Mouse (Mus musculus) hindbrain, embryonic 13.5 days (tissue): ENCODE measurements at regions not wholly inside any gene's neighbourhood (a gene's known extent, or its start where the extent isn't known, plus 50 kb on each side); places are given as distances from the start of the nearest gene placed in this dataset. TPM values are rescaled to one million over a fixed set of nuclear protein-coding genes. Genes with fewer than 3 reads are reported as not detected.

ENCODE experiments used
- ATAC-seq: fragments of 200-750 bp; cut with Nextera tagmentation; 2 replicates; pipeline ENCODE4 v1.8.0; 2017; ENCODE audit warnings: moderate TSS enrichment; ENCODE audit not compliant: low FRiP score
- H3K27ac ChIP-seq: fragments of 300-500 bp; sonication (generic); 2 replicates; pipeline ENCODE4 v1.5.1; 2015; ENCODE audit warnings: inconsistent platforms, mild to moderate bottlenecking, moderate library complexity
- H3K27me3 ChIP-seq: fragments of 300-500 bp; sonication (generic); 2 replicates; pipeline ENCODE4 v1.6.1; 2015; ENCODE audit warnings: mild to moderate bottlenecking, inconsistent platforms
- H3K36me3 ChIP-seq: fragments of 300-500 bp; sonication (generic); 2 replicates; pipeline ENCODE4 v1.6.1; 2015; ENCODE audit warnings: mild to moderate bottlenecking, inconsistent platforms
- H3K4me1 ChIP-seq: fragments of 300-500 bp; sonication (generic); replicated peaks from 2 replicates; pipeline ENCODE4 v1.6.1; 2015; ENCODE audit warnings: inconsistent platforms
- H3K4me2 ChIP-seq: fragments of 300-500 bp; sonication (generic); 2 replicates; pipeline ENCODE4 v1.6.1; 2015; ENCODE audit warnings: inconsistent platforms, mild to moderate bottlenecking, moderate library complexity
- H3K4me3 ChIP-seq: fragments of 300-500 bp; sonication (generic); 2 replicates; pipeline ENCODE4 v1.5.1; 2015; ENCODE audit warnings: mild to moderate bottlenecking, inconsistent platforms
- H3K9ac ChIP-seq: fragments of 300-500 bp; sonication (generic); 2 replicates; pipeline ENCODE4 v1.6.1; 2015; ENCODE audit warnings: mild to moderate bottlenecking, inconsistent platforms
- H3K9me3 ChIP-seq: fragments of 300-500 bp; sonication (generic); 2 replicates; pipeline ENCODE4 v1.6.1; 2016; ENCODE audit warnings: inconsistent platforms
- WGBS: fragments of 180-500 bp; shearing (Covaris S2); methylation state at CpG from one replicate; pipeline ENCODE4 v1.1.7; 2015; 5-methylcytosine and 5-hydroxymethylcytosine counted together
- microRNA-seq: library from miRNA; unstranded; fragments of <30 nt; microRNA quantifications from one replicate; pipeline ENCODE4, GENCODE M21; 2016

DNA sequence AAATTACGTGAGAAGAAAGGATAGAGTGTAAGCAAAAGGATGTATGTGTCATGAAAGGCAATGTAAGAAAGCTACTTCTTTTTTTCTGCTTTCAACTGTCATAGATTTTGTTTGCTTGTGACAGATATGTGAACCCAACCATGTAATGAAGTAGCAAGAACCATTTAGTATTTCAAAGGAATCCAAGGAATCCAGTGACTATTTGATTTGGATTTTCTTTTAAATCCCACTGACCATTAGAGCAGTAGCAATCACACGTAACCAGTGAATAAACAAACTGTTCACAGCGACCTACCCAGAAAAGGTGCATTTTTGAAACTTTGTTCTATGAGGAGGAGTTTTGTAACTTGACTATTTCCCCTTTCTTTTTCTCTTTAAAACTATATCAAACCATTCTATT is 981.2 kb upstream of the Luzp2 start:
- no peaks in the 10 kb centered on the region for H3K4me1 ChIP-seq
- no peak overlapping the region for H3K4me2 ChIP-seq
- no peak overlapping the region for H3K27ac ChIP-seq
- H3K4me3 ChIP-seq: no peak overlapping the region
- WGBS: 75% methylated on average over 3 of the region's 3 CpGs
- no peaks in the 10 kb centered on the region for H3K27me3 ChIP-seq
- no peaks in the 10 kb centered on the region for H3K36me3 ChIP-seq
- H3K9me3 ChIP-seq: no peaks in the 10 kb centered on the region
- no peak overlapping the region for H3K9ac ChIP-seq
- ATAC-seq: no peak

DNA sequence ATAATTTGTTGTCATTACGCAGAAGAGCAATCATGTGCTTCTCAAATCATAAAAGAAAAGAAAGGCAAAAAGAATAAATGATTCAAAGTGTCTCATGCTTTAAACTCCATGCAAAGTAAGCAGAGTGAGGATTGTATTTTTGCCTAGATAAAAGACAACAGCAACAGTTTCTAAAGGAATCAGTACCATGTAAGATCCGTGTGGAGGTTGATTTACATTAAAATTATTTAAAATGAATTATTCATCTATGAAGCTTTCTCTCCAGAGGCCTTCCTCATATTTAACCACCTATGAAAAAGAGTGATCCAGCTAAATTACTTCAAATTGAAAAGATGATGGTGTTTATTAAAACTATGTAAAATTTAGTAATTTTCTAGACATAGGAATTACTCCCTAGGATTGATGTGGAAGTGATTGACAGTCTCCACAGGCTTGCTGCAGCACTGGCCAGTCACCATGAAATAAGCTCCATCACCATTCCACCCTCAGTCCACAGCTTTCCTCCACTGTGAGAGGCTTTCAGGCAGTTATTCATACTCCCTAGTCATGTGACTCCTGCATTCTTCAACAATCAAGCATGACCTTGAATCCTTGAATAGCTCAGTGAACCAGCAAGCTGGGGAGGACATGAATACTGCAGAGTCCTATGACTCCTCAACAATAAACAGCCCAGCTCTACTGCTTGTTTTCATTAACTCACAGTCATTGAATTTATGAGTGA is 962.7 kb upstream of the Luzp2 start:
- no peaks in the 10 kb centered on the region for H3K36me3 ChIP-seq
- no peaks in the 10 kb centered on the region for H3K27me3 ChIP-seq
- peak; percentile 80; the same call in 1 of the 2 replicates for ATAC-seq
- no peak overlapping the region for H3K4me3 ChIP-seq
- WGBS: 50% methylated on average over 2 of the region's 2 CpGs
- no peak overlapping the region for H3K27ac ChIP-seq
- H3K9ac ChIP-seq: no peak overlapping the region
- no peak overlapping the region for H3K4me2 ChIP-seq
- peaks cover 3% of the 10 kb centered on the region for H3K4me1 ChIP-seq
- H3K9me3 ChIP-seq: no peaks in the 10 kb centered on the region

DNA sequence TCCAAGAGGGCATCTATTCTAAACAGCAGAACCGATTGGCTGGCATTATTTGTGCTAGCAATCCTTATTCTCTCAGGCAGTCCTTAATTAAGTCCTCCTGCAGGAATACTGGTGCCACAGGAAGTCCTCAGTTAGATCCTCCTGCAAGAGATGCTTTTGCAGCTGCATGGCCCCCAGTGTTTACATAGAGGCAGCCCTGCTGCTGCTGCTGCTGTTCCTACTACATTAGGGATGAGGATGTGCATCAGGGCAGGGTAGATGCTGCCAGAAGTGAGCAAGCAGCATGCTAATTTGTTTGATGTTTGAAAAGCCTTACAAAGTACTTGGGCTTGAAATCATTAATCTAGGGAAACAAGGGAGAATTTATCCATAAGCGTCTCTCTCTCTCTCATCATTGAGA is 922.3 kb upstream of the Luzp2 start:
- Histone ChIP-seq H3K4me2 (no peak overlapping the region), H3K36me3 (no peaks in the 10 kb centered on the region), H3K9ac (no peak overlapping the region), H3K27ac (no peak overlapping the region), H3K4me1 (0 out of 2 replicates have a peak, but pooled peaks cover 3% of the 10 kb centered on the region), H3K9me3 (no peaks in the 10 kb centered on the region), H3K27me3 (no peaks in the 10 kb centered on the region), H3K4me3 (no peak overlapping the region)
- WGBS: 51% methylated on average over 2 of the region's 2 CpGs
- no peak for ATAC-seq

DNA sequence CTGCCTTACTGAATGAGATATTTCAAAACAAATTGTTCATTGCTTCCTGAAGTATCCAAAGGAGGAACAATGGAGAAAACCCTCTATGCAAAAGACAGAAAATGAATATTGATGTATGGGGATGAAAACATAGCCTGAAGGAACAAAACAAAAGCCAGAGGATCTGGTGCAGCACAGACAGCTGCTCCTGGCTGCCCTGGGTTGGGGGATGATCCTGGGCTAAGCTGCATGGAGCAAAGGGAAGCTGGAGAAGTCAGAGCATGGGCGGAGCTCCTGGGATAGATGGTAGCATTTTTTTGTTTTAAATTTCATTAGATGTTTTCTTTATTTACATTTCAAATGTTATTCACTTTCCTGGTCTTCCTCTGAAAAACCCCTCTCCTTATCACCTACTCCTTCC is 879.6 kb upstream of the Luzp2 start:
- Histone ChIP-seq H3K9me3 (no peaks in the 10 kb centered on the region), H3K4me3 (no peak overlapping the region), H3K36me3 (no peaks in the 10 kb centered on the region), H3K27me3 (no peaks in the 10 kb centered on the region), H3K4me2 (no peak overlapping the region), H3K4me1 (no peaks in the 10 kb centered on the region), H3K9ac (no peak overlapping the region), H3K27ac (no peak overlapping the region)
- no peak for ATAC-seq
- WGBS: 84% methylated on average over 1 of the region's 1 CpGs

DNA sequence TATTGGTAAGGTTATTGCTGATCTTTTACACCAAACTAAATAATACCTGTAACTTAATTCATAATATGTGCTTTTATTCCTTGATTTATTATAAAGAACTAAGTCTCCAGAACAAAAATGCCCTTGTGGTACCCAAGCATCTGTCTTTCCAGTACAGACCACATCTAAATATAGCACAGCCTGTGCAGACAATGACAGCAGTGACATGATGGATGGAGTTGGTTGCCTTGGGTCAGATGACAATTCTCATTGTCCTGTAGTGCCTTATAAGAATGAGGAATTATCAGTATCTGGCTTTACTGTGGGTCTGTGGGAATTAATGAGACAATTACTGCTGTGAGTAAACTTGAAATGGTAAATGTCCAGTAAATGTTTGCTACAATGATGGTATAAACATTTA is 859.8 kb upstream of the Luzp2 start:
- Histone ChIP-seq H3K27me3 (no peaks in the 10 kb centered on the region), H3K9ac (no peak overlapping the region), H3K9me3 (no peaks in the 10 kb centered on the region), H3K4me3 (no peak overlapping the region), H3K36me3 (no peaks in the 10 kb centered on the region), H3K4me2 (no peak overlapping the region), H3K27ac (no peak overlapping the region), H3K4me1 (no peaks in the 10 kb centered on the region)
- ATAC-seq: no peak

DNA sequence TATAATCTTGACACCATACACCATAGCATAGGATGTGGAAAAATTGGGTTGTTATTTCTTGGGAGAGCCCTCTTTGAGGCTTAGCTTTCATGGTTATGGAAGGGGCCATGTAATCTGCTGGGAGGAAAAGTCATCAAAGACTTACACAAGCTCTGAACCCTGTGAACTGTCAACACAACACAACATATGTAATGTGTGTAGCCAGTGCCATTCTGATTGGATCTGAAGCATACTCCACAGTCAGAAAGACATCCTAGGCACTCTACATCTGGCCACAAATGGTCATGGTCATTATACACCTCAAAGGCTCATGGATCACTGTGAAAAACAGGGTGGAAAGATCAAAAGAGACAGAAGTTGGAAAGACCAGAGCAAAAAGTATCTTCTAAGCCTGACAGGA is 839.3 kb upstream of the Luzp2 start:
- no peak for ATAC-seq
- Histone ChIP-seq H3K9ac (no peak overlapping the region), H3K4me2 (no peak overlapping the region), H3K9me3 (no peaks in the 10 kb centered on the region), H3K36me3 (no peaks in the 10 kb centered on the region), H3K27me3 (no peaks in the 10 kb centered on the region), H3K27ac (no peak overlapping the region), H3K4me3 (no peak overlapping the region), H3K4me1 (no peaks in the 10 kb centered on the region)

DNA sequence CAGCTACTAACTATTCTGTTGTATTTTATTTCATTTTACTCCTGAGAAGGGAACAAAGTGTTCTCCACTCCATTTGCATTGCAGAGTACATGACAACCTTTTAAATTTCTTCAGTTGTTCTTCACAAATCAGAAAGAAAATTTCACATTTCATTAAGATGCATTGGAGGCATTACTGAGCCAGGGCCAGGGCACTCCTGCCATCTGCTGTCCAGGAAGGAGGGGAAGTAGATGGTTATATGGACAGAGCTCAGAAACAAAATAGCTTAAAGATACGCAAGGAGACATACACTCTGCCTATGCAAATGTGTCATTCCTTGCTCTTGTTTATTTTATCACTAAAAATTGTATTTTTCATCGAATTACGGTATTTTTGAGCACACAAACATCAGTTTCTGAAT is 826.6 kb upstream of the Luzp2 start:
- Histone ChIP-seq H3K27me3 (no peaks in the 10 kb centered on the region), H3K9ac (no peak overlapping the region), H3K27ac (no peak overlapping the region), H3K4me3 (no peak overlapping the region), H3K9me3 (no peaks in the 10 kb centered on the region), H3K4me1 (no peaks in the 10 kb centered on the region), H3K4me2 (no peak overlapping the region), H3K36me3 (no peaks in the 10 kb centered on the region)
- 80% methylated on average over 3 of the region's 3 CpGs for WGBS
- ATAC-seq: no peak

Small RNAs in the stretch of these regions (microRNA-seq; reads per million reads assigned to microRNA genes)
- not detected for gene Gm27921
- not detected for gene Mir6238
